Mouse (Mus musculus) erythroblast, embryonic 14.5 days (primary cell): ENCODE data around the gene Erg.

ENCODE experiments used
- GATA1 ChIP-seq: IDR thresholded peaks from 2 replicates; pipeline ENCODE4 v1.6.1; 2012; ENCODE audit warnings: low read length, inconsistent platforms, mixed read lengths
- TAL1 ChIP-seq: IDR thresholded peaks from 3 replicates; pipeline ENCODE4 v1.6.1; 2012; ENCODE audit warnings: low read length, inconsistent platforms, mixed read lengths

DNA sequence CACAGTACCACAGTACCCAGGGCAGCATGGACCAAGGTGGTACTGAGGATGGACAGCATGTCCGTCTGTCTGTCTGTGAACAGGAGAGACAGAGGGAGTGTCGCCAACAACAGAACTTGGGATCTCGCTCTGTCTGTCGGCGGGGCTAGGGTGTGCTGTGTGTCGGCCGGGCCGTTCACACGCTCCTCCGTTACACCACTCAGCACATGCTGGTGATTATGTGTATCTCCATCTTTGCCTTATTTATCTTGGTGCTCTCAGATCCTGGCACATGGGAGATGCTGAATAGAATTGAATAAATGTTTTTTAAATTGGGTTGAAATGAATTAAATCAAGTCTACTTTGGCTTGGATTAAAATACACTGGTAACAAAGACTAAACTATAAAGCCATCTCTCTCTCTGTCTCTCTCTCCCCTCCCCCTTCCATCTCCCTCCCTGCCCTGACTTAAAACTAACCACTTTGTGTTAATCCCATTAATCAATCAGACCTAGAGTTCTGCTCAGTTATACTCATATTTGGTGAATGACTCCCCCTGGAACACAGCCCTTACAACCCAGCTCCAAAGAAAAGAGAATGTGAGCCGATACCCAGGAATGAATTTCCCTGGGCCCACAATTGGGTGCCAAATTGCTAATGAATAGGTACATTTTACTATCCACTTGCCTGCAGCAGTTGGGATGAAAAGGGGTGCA, 10.6 kb upstream of the Erg start:
- TF ChIP-seq TAL1 (no peak), GATA1 (no peak)
